Mouse (Mus musculus) E14TG2a.4 (cell line): ENCODE results near the gene Dner.

Experiments
- CTCF ChIP-seq: conservative IDR thresholded peaks from 2 replicates; pipeline ENCODE4 v1.5.1; 2014; ENCODE audit warnings: low read length
- NANOG ChIP-seq: IDR thresholded peaks from 2 replicates; pipeline ENCODE4 v1.6.1; 2014; ENCODE audit warnings: borderline replicate concordance, low read length, mixed read lengths
- POU5F1 ChIP-seq: IDR thresholded peaks from 2 replicates; pipeline ENCODE4 v1.6.1; 2014; ENCODE audit warnings: low read length, borderline replicate concordance

- no peak for TF ChIP-seq CTCF
- no peak for TF ChIP-seq POU5F1
- TF ChIP-seq NANOG: no peak
Observed at GRCm38 (mm10) chr1:84367733-84368132, 328.3 kb downstream of the Dner start.
